Mouse (Mus musculus): ENCODE data around the gene Mtmr10. TPM values are rescaled to one million over a fixed set of nuclear protein-coding genes. Genes with fewer than 3 reads are reported as not detected.

Mtmr10 gene
- total RNA-seq, 2 experiments from 2014 or later: 11.9 to 12.0 TPM

- intact Hi-C loops (cut with DNase I): no loop called here
- no peak for DNase-seq (ENCODE audit: low spot score)
Measured at GRCm38 (mm10) chr7:64359943-64360585, 72.6 kb downstream of the Mtmr10 start.

GRCm38 (mm10) chr7:64360586-64360945, 73.1 kb downstream of the Mtmr10 start:
- intact Hi-C loops (cut with DNase I): no loop called here
- no peak for DNase-seq (ENCODE audit: low spot score)

- no peak for DNase-seq (ENCODE audit: low spot score)
- intact Hi-C loops (cut with DNase I): no loop called here
Measured at GRCm38 (mm10) chr7:64365863-64366262, 78.4 kb downstream of the Mtmr10 start.

GRCm38 (mm10) chr7:64369841-64370240, 82.4 kb downstream of the Mtmr10 start:
- no peak for DNase-seq (ENCODE audit: low spot score)
- intact Hi-C loops (cut with DNase I): loop anchor here (5.0 kb wide), 1 partner anchor 83 kb away; the partner anchor contains the start of gene Mtmr10

GRCm38 (mm10) chr7:64371940-64372878, 84.8 kb downstream of the Mtmr10 start:
- intact Hi-C loops (cut with DNase I): loop anchor here (2.0 to 5.0 kb wide), 2 partner anchors 45 to 85 kb away; partner anchors contain the start of gene Mtmr10
- no peak for DNase-seq (ENCODE audit: low spot score)

GRCm38 (mm10) chr7:64373147-64373829, 85.8 kb downstream of the Mtmr10 start:
- no peak for DNase-seq (ENCODE audit: low spot score)
- intact Hi-C loops (cut with DNase I): loop anchor here (2.0 to 5.0 kb wide), 2 partner anchors 46 to 86 kb away; partner anchors contain the start of gene Mtmr10

- peak; percentile 63 for DNase-seq (ENCODE audit: low spot score)
- intact Hi-C loops (cut with DNase I): loop anchor here (2.0 to 5.0 kb wide), 3 partner anchors 19 to 87 kb away; partner anchors contain the start of genes Mcee, Mphosph10 and Mtmr10
Measured at GRCm38 (mm10) chr7:64373830-64374562, 86.5 kb downstream of the Mtmr10 start, which contains the start of gene Fan1. Gene Fan1 (minus strand): TSS chr7:64374095.

Small RNA genes within 50 kb of the gene (microRNA-seq; reads per million reads assigned to microRNA genes)
- gene Mir6416: not detected

Other genes starting within 250 kb of the Mtmr10 start
- not detected for gene Trpm1, start 133.8 kb upstream of the Mtmr10 start, total RNA-seq (2021)
- 1 to 10 TPM; 8.4 to 8.8 TPM for gene Fan1, start 86.4 kb downstream of the Mtmr10 start, total RNA-seq (2021)
- gene Mphosph10, start 104.6 kb downstream of the Mtmr10 start, total RNA-seq (2021): 10 to 100 TPM; 12.2 to 14.7 TPM
- 100 to 1,000 TPM; 181 to 187 TPM for gene Mcee, start 105.0 kb downstream of the Mtmr10 start, total RNA-seq (2021)
- under 1 TPM; 0.44 to 0.87 TPM for gene Apba2, start 214.1 kb downstream of the Mtmr10 start, total RNA-seq (2021)

All from heart, postnatal 25 days (tissue).